Mouse (Mus musculus): ENCODE results near the gene Csf2ra. TPM values are rescaled to one million over a fixed set of nuclear protein-coding genes. Genes with fewer than 3 reads are reported as not detected.
"Not testable (repeated sequence)": the region's sequence is repeated elsewhere in the genome, so short reads cannot be mapped to it uniquely, and the experiment has no call there.

Gene Csf2ra
- total RNA-seq (2021): 10 to 100 TPM; 27.5 to 38.2 TPM
- long read RNA-seq, experiment 1, transcript Csf2ra-201 (12 exons, 1,849 nt): major isoform, 5 of 44 reads
- long read RNA-seq, experiment 1, partial matches to known transcripts: 15 of 44 reads
- long read RNA-seq, experiment 1, other reads (novel, unspliced or antisense): 22 of 44 reads
- long read RNA-seq, experiment 2, partial matches to known transcripts: 12 of 31 reads
- long read RNA-seq, experiment 2, other reads (novel, unspliced or antisense): 15 of 31 reads

- peak in 1 of 2 experiments; percentile 32 for DNase-seq (ENCODE audit: low spot score in 2 of 2)
Observed at GRCm38 (mm10) chr19:61227941-61228701, at the start of gene Csf2ra. Gene Csf2ra (minus strand): TSS chr19:61228429.

- DNase-seq (ENCODE audit: low spot score in 2 of 2): no peak
Observed at GRCm38 (mm10) chr19:61275446-61275845, 47.2 kb upstream of the Csf2ra start.

DNA sequence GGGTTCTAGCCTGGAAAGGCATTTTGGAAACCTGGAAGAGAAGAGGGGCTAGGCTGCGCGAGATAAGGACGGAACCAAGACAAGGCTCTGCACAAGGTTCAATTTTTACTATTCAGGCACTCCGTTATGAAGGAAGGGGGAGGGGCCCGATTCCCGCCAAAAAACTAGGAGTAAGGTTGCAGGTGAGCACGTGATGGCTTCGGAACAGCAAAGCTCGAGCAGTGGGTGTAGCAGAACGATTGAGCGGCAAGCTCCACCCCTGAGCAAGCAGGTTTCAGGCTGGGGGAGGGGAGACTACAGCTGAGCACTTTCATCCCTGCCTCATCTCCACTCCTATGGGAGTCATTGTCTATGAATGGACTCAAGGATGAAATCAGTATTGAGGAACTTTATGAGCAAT lies 40.9 kb upstream of the Csf2ra start:
- DNase-seq (ENCODE audit: low spot score in 2 of 2): not testable (repeated sequence)

- no peak for DNase-seq (ENCODE audit: low spot score in 2 of 2)
Observed at GRCm38 (mm10) chr19:61267141-61267540, 38.9 kb upstream of the Csf2ra start.

DNA sequence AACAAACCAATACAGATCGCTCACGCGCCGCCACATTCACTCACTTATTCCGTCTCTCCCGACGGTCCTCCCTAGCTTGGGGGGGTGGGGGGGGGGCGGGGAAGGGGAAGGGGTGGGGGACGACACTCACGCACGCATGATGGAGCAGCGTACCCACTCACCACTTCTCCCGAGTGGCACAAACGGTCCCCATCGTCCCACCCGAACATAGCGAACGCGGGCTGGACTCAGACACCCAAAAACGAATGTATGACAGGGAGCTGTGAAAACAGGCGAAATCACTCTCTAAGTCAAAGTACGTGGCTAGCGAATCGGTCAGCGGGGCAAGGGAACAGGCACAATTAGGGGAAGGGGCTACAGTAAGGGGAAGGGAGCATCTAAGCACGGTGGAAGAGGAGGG lies 38.4 kb upstream of the Csf2ra start:
- DNase-seq (ENCODE audit: low spot score in 2 of 2): peak in 1 of 2 experiments; percentile 23

- peak; percentile 39 to 42 for DNase-seq (ENCODE audit: low spot score in 2 of 2)
Observed at GRCm38 (mm10) chr19:61266246-61266615, 38.0 kb upstream of the Csf2ra start.

GRCm38 (mm10) chr19:61265349-61266245 lies 37.4 kb upstream of the Csf2ra start:
- peak; percentile 52 to 59 for DNase-seq (ENCODE audit: low spot score in 2 of 2)

GRCm38 (mm10) chr19:61264933-61265332 lies 36.7 kb upstream of the Csf2ra start:
- no peak for DNase-seq (ENCODE audit: low spot score in 2 of 2)

DNA sequence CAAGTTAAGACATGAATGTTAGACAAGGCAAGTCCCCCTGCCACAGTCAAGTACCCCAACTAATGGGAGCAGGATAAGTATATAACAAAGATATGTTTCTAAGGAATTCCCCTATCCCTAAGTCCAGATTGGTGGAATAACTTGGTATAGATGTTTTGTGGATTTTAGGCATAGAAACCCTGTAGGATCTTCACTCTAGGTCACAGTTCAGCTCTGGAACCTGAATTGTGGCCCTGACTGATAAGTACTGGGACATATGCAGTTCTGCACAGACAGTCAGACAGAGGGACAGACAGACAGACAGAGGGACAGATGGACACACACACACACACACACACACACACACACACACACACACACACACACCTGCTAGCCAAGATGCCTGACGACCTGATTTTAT lies 36.0 kb upstream of the Csf2ra start:
- DNase-seq (ENCODE audit: low spot score in 2 of 2): no peak

DNA sequence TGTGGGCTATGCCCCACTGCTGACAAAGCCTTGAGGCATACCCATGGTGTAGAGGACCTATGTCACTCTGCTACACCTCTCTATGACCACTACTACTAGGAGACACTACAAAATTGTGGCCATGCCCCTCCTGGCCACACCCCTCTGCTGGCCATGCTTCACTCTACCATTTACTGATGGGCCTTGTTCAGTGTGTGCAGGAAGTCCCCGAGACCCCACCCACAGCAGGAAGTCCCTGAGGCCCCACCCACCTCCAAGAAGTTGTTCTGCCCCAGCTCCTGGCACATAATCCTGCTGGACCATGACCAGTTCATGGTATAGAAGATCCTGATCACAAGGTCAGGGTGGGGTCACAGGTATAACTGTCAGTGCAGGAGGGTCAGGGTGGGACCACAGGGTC lies 33.0 kb upstream of the Csf2ra start:
- no peak for DNase-seq (ENCODE audit: low spot score in 2 of 2)

DNA sequence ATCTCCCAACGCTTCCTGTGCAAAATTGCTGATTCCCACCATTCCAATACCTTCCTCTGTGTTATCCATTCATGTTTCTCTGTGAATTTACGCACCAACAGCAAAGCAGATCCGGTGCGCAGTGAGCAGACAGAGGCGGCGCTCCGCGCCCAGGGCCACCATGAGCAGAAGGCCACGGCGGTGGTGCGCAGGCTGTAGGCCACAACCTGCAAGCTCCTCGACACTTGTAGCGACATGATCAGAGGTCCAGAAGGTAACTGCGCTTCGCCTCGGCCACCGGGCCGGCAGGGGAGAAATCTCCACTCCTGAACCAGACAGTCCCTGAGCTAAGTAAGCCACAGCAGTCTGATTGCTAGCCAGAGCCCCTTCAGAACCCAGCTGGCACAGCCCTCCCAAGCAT lies 29.5 kb upstream of the Csf2ra start:
- DNase-seq (ENCODE audit: low spot score in 2 of 2): no peak

- no peak for DNase-seq (ENCODE audit: low spot score in 2 of 2)
Observed at GRCm38 (mm10) chr19:61256166-61256887, 28.1 kb upstream of the Csf2ra start.

DNA sequence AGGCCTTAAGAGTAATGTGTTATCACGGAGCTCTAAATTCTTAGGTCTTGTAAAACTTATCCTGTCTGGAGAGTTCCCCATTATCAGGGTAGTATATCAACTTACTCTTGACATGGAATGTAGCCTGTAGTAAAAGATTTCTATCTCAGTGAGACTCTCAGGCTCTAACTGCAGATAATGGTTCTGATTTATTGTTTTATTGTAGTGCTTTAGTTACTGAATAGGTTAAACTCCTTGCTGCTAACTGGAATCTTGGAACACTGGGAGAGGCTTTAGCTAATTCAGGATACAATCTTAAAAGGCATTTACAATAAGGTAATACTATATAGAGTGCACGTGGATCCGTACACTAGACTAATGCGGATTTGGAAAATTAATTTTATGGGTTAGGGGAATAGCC lies 19.1 kb upstream of the Csf2ra start:
- not testable (repeated sequence) for DNase-seq (ENCODE audit: low spot score in 2 of 2)

DNA sequence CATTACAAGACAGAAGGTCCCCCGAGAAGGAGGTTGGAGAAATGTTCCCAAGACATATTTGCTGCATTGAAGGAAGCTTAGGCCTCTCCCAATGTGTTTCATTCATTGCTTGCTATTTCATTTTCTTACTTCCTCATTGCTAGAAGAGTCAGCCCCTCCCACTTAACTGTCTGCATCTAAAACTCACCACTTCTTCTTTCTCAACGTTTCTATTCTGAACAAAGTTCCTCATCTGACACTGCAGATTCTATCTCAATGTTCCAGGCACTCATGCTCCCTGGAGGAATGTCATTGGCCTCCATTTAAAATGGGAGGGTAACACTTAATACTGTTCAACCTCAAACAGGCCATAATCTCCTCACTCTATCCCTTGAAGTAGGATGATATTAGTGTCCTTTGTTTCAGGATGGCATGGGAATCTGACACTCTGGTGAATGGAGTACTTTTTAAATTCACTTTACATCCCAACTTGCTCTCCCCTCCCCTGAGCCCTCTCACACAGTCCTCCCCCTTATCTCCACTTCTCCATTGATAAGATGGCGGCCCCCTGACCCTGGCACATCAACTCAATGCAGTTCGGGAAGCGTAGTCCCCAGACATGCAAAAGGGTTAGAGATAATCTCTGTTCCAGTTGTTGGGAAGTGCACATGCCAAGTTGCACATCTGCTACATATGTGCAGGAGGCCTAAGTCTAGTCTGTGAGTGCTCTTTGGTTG lies 16.6 kb upstream of the Csf2ra start:
- no peak for DNase-seq (ENCODE audit: low spot score in 2 of 2)

GRCm38 (mm10) chr19:61237967-61238366 lies 9.7 kb upstream of the Csf2ra start:
- no peak for DNase-seq (ENCODE audit: low spot score in 2 of 2)

GRCm38 (mm10) chr19:61234532-61234931 lies 6.3 kb upstream of the Csf2ra start:
- no peak for DNase-seq (ENCODE audit: low spot score in 2 of 2)

GRCm38 (mm10) chr19:61226928-61227854 lies 1.0 kb downstream of the Csf2ra start:
- peak; percentile 76 to 83 for DNase-seq (ENCODE audit: low spot score in 2 of 2)

- peak; percentile 55 to 62 for DNase-seq (ENCODE audit: low spot score in 2 of 2)
Observed at GRCm38 (mm10) chr19:61226401-61226927, 1.8 kb downstream of the Csf2ra start.

Data from adrenal gland, adult 18-20 months (tissue).